Mouse (Mus musculus): ENCODE data around the gene Ralgapa1. TPM values are rescaled to one million over a fixed set of nuclear protein-coding genes. Genes with fewer than 3 reads are reported as not detected.
"Not testable (repeated sequence)": the region's sequence is repeated elsewhere in the genome, so short reads cannot be mapped to it uniquely, and the experiment has no call there.

The Ralgapa1 gene
- polyA plus RNA-seq, 1 experiment: 34.7 TPM

DNA sequence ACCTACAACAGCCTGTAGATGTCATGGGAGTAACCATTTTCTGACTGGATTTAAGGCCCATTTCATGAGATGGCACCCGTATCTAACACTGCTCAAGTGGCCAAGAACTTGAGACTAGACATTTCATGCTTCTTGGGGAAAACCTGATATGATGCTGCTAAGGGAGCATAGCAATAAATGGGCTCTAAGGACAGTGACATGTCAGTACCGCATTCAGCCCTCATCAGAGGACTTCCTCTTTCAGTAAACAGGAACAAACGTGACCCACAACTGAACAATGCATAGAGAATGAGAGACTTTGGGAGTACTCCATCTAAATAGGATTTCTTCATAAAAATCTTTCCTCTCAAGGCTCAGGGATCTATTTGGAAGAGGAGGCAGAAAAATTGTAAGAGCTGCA lies 46.7 kb downstream of the Ralgapa1 start:
- no peaks in the 10 kb centered on the region for H3K9me3 ChIP-seq (replicated peaks; ENCODE audit: control insufficient read depth, insufficient read depth, low read length, poor library complexity, severe bottlenecking)
- no peaks in the 10 kb centered on the region for H3K4me1 ChIP-seq (ENCODE audit: control insufficient read depth, insufficient read depth, low read length)
- no peak overlapping the region for H3K27ac ChIP-seq (ENCODE audit: insufficient read depth, low read length)
- TF ChIP-seq CTCF (IDR thresholded peaks at IDR 0.05; ENCODE audit: low read depth, low read length): no peak
- H3K4me3 ChIP-seq (ENCODE audit: low read depth, low read length): no peak overlapping the region
- no peak overlapping the region for H3K9ac ChIP-seq (ENCODE audit: low read depth, poor library complexity, severe bottlenecking)
- no peaks in the 10 kb centered on the region for H3K27me3 ChIP-seq (ENCODE audit: control insufficient read depth, insufficient read depth, low read length, poor library complexity, severe bottlenecking)
- no peaks in the 10 kb centered on the region for H3K36me3 ChIP-seq (ENCODE audit: control insufficient read depth, insufficient read depth, low read length, poor library complexity, severe bottlenecking)

- H3K27me3 ChIP-seq (ENCODE audit: control insufficient read depth, insufficient read depth, low read length, poor library complexity, severe bottlenecking): no peaks in the 10 kb centered on the region
- 0 out of 2 replicates have a peak, but pooled peaks cover 2% of the 10 kb centered on the region for H3K36me3 ChIP-seq (ENCODE audit: control insufficient read depth, insufficient read depth, low read length, poor library complexity, severe bottlenecking)
- H3K9me3 ChIP-seq (replicated peaks; ENCODE audit: control insufficient read depth, insufficient read depth, low read length, poor library complexity, severe bottlenecking): no peaks in the 10 kb centered on the region
- H3K4me1 ChIP-seq (ENCODE audit: control insufficient read depth, insufficient read depth, low read length): no peaks in the 10 kb centered on the region
- no peak overlapping the region for H3K4me3 ChIP-seq (ENCODE audit: low read depth, low read length)
- H3K9ac ChIP-seq (ENCODE audit: low read depth, poor library complexity, severe bottlenecking): no peak overlapping the region
- TF ChIP-seq CTCF (IDR thresholded peaks at IDR 0.05; ENCODE audit: low read depth, low read length) (no peak), POLR2A (IDR thresholded peaks at IDR 0.05; ENCODE audit: insufficient read depth, low read length) (no peak), EP300 (IDR thresholded peaks at IDR 0.05; ENCODE audit: insufficient read depth, low read depth, low read length) (no peak)
- no peak overlapping the region for H3K27ac ChIP-seq (ENCODE audit: insufficient read depth, low read length)
These were observed 100.6 kb downstream of the Ralgapa1 start for GRCm38 (mm10) chr12:55720319-55720718.

- no peak for TF ChIP-seq EP300 (IDR thresholded peaks at IDR 0.05; ENCODE audit: insufficient read depth, low read depth, low read length)
- TF ChIP-seq POLR2A (IDR thresholded peaks at IDR 0.05; ENCODE audit: insufficient read depth, low read length): no peak
- TF ChIP-seq CTCF (IDR thresholded peaks at IDR 0.05; ENCODE audit: low read depth, low read length): no peak
- H3K4me1 ChIP-seq (ENCODE audit: control insufficient read depth, insufficient read depth, low read length): no peaks in the 10 kb centered on the region
- no peaks in the 10 kb centered on the region for H3K9me3 ChIP-seq (replicated peaks; ENCODE audit: control insufficient read depth, insufficient read depth, low read length, poor library complexity, severe bottlenecking)
- H3K4me3 ChIP-seq (ENCODE audit: low read depth, low read length): no peak overlapping the region
- no peak overlapping the region for H3K9ac ChIP-seq (ENCODE audit: low read depth, poor library complexity, severe bottlenecking)
- H3K27ac ChIP-seq (ENCODE audit: insufficient read depth, low read length): no peak overlapping the region
- no peaks in the 10 kb centered on the region for H3K27me3 ChIP-seq (ENCODE audit: control insufficient read depth, insufficient read depth, low read length, poor library complexity, severe bottlenecking)
- H3K36me3 ChIP-seq (ENCODE audit: control insufficient read depth, insufficient read depth, low read length, poor library complexity, severe bottlenecking): no peaks in the 10 kb centered on the region; the same call in 1 of the 2 replicates
These were observed 115.1 kb downstream of the Ralgapa1 start for GRCm38 (mm10) chr12:55705881-55706280.

DNA sequence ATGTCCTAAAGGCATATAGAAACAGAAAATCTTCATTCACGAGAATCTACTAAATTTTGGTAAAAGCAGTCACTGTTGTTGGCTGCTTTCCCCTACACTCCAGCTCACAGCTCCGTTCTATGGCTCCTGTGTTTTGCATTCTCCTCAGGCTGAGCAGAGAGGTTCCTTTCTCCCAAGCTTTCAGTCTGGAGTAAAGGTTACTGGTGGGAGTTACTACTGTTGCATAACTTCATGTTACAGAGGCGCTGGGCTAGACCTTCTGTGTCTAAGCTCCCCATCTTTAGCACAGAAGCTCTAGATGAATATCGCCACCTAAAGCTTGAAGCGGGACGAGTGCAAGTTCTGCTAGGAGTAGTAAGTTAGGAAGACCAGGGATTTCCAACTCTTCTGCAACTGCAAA lies 154.3 kb downstream of the Ralgapa1 start:
- H3K36me3 ChIP-seq (ENCODE audit: control insufficient read depth, insufficient read depth, low read length, poor library complexity, severe bottlenecking): no peaks in the 10 kb centered on the region
- TF ChIP-seq CTCF (IDR thresholded peaks at IDR 0.05; ENCODE audit: low read depth, low read length) (no peak), EP300 (IDR thresholded peaks at IDR 0.05; ENCODE audit: insufficient read depth, low read depth, low read length) (no peak), POLR2A (IDR thresholded peaks at IDR 0.05; ENCODE audit: insufficient read depth, low read length) (no peak)

DNA sequence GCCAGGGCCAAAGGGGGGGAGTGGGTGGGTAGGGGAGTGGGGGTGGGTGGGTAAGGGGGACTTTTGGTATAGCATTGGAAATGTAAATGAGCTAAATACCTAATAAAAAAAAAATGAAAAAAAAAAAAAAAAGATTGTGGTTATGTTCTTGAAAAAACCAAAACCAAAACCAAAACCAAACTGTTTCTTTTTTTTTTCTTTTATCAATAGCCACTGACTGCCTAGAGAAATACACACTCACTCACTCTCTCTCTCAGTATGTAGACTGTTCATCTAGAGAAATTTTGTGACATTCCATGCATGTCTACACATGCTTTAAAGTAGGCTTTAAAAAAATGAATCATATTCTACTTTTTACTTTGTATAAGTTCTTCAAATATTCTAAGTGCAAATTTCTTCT lies 157.8 kb downstream of the Ralgapa1 start:
- not testable (repeated sequence) for H3K36me3 ChIP-seq (ENCODE audit: control insufficient read depth, insufficient read depth, low read length, poor library complexity, severe bottlenecking); H3K27me3 ChIP-seq (ENCODE audit: control insufficient read depth, insufficient read depth, low read length, poor library complexity, severe bottlenecking); H3K4me1 ChIP-seq (ENCODE audit: control insufficient read depth, insufficient read depth, low read length)

More for the DNA sequence above, 154.3 kb downstream of the Ralgapa1 start:
- Histone ChIP-seq H3K9me3 (replicated peaks; ENCODE audit: control insufficient read depth, insufficient read depth, low read length, poor library complexity, severe bottlenecking) (no peaks in the 10 kb centered on the region), H3K27me3 (ENCODE audit: control insufficient read depth, insufficient read depth, low read length, poor library complexity, severe bottlenecking) (no peaks in the 10 kb centered on the region), H3K27ac (ENCODE audit: insufficient read depth, low read length) (peak overlapping the region; percentile 35), H3K4me3 (ENCODE audit: low read depth, low read length) (no peak overlapping the region), H3K9ac (ENCODE audit: low read depth, poor library complexity, severe bottlenecking) (no peak overlapping the region), H3K4me1 (ENCODE audit: control insufficient read depth, insufficient read depth, low read length) (peaks cover 4% of the 10 kb centered on the region)

DNA sequence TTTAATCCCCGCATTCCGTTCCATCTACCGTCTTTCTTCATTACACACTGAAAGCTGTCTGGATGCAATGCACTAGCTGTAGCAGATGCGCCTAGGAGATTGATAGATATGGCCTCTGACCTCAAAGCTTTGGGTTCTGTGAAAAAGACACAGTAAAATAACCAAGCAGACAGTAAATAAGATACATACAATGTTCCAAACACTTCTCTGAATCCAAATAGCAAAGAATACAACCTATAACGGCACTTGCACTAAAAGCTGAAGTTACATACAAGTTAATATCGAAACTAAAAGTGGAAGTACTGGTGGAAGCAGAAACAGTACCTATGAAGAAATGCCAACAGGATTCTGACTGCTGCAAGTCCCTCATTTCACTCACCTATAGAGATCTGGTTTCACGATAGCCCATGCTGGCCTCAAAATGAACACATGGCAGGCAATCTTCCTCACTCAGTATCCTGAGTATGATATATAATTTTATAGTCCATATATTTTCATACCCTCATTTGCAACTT lies 172.9 kb downstream of the Ralgapa1 start:
- Histone ChIP-seq H3K36me3 (ENCODE audit: control insufficient read depth, insufficient read depth, low read length, poor library complexity, severe bottlenecking) (no peaks in the 10 kb centered on the region), H3K27me3 (ENCODE audit: control insufficient read depth, insufficient read depth, low read length, poor library complexity, severe bottlenecking) (no peaks in the 10 kb centered on the region), H3K9me3 (replicated peaks; ENCODE audit: control insufficient read depth, insufficient read depth, low read length, poor library complexity, severe bottlenecking) (no peaks in the 10 kb centered on the region), H3K4me3 (ENCODE audit: low read depth, low read length) (no peak overlapping the region), H3K9ac (ENCODE audit: low read depth, poor library complexity, severe bottlenecking) (no peak overlapping the region), H3K4me1 (ENCODE audit: control insufficient read depth, insufficient read depth, low read length) (no peaks in the 10 kb centered on the region), H3K27ac (ENCODE audit: insufficient read depth, low read length) (no peak overlapping the region)
- TF ChIP-seq POLR2A (IDR thresholded peaks at IDR 0.05; ENCODE audit: insufficient read depth, low read length) (no peak), CTCF (IDR thresholded peaks at IDR 0.05; ENCODE audit: low read depth, low read length) (no peak), EP300 (IDR thresholded peaks at IDR 0.05; ENCODE audit: insufficient read depth, low read depth, low read length) (no peak)

More for the DNA sequence above, 157.8 kb downstream of the Ralgapa1 start:
- not testable (repeated sequence) for H3K27ac ChIP-seq (ENCODE audit: insufficient read depth, low read length); H3K9ac ChIP-seq (ENCODE audit: low read depth, poor library complexity, severe bottlenecking); H3K9me3 ChIP-seq (replicated peaks; ENCODE audit: control insufficient read depth, insufficient read depth, low read length, poor library complexity, severe bottlenecking); H3K4me3 ChIP-seq (ENCODE audit: low read depth, low read length)
